Mouse (Mus musculus): Measurements from ENCODE around the gene Ankrd40. TPM values are rescaled to one million over a fixed set of nuclear protein-coding genes. Genes with fewer than 3 reads are reported as not detected.

Gene Ankrd40
- total RNA-seq (2021), result 100 to 1,000 TPM; 125 to 126 TPM
- long read RNA-seq, experiment 1, transcript Ankrd40-203 (5 exons, 3,487 nt), result major isoform, 229 of 245 reads
- long read RNA-seq, experiment 1, partial matches to known transcripts, result 5 of 245 reads
- long read RNA-seq, experiment 1, other reads (novel, unspliced or antisense), result 8 of 245 reads
- long read RNA-seq, experiment 2, transcript Ankrd40-203 (5 exons, 3,487 nt), result major isoform, 206 of 218 reads
- long read RNA-seq, experiment 2, partial matches to known transcripts, result 3 of 218 reads
- long read RNA-seq, experiment 2, other reads (novel, unspliced or antisense), result 6 of 218 reads

DNA sequence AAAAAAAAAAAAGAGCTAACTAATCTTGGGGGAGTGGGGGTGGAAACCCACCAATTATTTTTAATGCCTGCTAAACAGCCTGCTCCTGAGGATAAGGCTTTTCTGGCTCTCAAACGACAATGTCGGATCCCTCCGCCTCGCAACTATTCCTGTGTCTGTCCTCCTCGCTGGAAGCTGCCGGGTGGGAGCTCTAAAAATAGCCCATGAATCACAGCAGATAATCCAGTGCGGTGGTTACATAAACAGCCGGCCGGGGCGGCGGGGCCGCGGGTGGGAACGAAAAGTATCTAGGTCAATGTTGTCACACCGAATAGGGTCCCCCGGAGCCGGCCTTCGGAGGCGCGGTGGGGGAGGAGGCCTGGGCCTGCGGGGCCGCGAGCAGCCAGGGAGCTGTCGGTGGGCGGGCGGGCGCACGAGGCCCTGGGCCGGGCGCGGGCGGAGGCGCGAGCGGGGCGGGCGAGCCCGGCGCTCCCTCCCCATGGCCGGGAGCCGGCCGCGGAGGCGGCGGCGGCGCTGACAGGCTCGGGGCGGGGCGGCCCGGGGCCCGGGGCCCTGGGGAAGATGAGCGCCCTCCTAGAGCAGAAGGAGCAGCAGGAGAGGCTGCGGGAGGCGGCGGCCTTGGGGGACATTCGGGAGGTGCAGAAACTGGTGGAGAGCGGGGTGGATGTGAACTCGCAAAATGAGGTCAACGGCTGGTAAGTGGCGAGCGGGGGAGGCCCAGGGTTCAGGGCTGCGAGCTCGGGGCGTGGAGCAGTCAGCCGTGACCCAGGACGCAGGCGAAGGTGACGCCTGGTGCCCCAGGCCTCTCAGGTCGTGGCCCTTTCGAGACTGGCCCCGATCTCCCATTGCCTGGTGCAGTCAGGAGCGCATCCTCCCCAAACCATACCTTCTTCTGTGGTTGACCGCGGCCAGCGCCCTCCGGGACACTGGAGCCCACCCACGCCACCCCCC, at the start of gene Ankrd40:
TSS of gene Ankrd40 (plus strand) at position 309 of the 951 bp plus-strand sequence.
- no peak for TF ChIP-seq CTCF (IDR thresholded peaks at IDR 0.05)
- DNase-seq (ENCODE audit: extremely low spot score in 1 of 2, low spot score in 2 of 2), result peak; percentile 96 to 98
- peak within 1 kb of the TSS; percentile 100 for H3K27ac ChIP-seq
- intact Hi-C loops (cut with DNase I), result loop anchor here (1.0 to 10.0 kb wide), 5 partner anchors 77 to 667 kb away; partner anchors contain the start of genes Cacna1g, Ppp1r9b and Rsad1
- H3K4me3 ChIP-seq, result peak within 1 kb of the TSS; percentile 80

DNA sequence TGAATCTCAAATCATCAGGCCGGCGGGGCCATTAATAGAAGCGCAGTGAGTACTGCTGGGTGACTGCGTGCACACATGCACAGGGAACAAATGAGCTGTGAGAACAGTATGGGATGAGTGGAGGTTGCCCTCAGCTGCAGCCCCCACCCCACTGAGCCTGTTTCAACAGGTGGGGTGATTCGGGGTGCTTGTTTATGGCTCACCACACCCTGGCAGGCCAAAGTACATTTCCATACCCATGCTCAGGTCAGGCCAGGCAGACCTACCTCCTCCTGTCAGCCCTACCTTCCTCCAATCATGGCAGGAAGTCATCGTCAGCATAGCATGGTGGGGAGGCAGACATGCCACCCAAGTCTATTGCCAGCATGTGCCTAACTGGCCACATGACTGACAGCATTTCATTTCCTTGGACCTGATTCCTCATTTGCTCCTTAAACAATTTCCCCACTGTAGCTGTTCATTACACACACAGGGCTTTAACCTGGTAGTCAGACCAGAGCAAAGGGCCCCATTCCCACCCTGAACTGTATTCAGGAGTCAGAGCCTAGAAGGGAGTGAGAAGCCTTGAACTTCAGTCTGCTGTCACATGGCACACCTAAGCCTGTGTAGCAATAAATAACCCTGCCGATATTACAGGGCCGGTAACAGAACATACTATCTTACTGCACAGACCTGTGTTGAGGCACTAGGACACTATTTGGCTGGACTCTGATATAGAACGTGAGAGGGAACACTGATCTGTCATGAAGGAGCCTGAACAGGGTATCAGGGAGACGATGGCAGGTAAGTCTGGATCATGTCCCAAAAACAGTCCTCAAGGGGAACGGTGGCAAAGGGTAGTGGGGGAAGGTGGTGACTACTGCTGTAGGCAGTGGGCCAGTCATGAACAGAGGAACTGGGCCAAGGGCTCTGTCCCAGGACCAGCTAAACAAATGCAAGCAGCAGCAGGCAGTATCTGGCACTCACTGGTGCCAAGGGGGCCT, 46.3 kb upstream of the Ankrd40 start, which contains the start of gene Gm21885:
TSS of gene Gm21885 (plus strand) at position 675 of the 983 bp plus-strand sequence.
- Histone ChIP-seq H3K27ac (no peak within 1 kb of the TSS), H3K4me3 (no peak within 1 kb of the TSS)
- intact Hi-C loops (cut with DNase I), result no loop called here
- DNase-seq (ENCODE audit: extremely low spot score in 1 of 2, low spot score in 2 of 2), result no peak
- no peak for TF ChIP-seq CTCF (IDR thresholded peaks at IDR 0.05)

DNA sequence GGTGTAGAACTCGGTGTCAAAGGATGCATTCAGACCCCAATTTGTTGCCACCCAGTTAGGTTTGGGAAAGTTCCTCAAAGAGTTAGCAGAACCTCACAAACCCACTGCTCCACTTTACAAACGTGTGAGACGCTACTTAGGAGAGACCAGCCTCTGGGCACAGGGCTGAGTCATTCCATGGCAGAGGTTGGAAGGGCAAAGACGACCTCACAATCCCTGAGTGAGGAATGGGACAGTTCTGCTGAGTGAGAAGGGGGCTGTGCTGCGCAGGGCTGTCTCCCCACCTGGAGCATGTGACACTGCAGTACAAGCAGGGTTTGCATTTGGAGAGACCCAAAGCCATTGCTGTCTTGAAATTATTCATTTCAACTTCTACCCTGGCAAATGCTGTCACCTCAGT, 45.5 kb upstream of the Ankrd40 start:
- DNase-seq (ENCODE audit: extremely low spot score in 1 of 2, low spot score in 2 of 2), result no peak
- intact Hi-C loops (cut with DNase I), result no loop called here
- TF ChIP-seq CTCF (IDR thresholded peaks at IDR 0.05), result no peak
- H3K4me3 ChIP-seq, result no peak overlapping the region
- H3K27ac ChIP-seq, result no peak overlapping the region

DNA sequence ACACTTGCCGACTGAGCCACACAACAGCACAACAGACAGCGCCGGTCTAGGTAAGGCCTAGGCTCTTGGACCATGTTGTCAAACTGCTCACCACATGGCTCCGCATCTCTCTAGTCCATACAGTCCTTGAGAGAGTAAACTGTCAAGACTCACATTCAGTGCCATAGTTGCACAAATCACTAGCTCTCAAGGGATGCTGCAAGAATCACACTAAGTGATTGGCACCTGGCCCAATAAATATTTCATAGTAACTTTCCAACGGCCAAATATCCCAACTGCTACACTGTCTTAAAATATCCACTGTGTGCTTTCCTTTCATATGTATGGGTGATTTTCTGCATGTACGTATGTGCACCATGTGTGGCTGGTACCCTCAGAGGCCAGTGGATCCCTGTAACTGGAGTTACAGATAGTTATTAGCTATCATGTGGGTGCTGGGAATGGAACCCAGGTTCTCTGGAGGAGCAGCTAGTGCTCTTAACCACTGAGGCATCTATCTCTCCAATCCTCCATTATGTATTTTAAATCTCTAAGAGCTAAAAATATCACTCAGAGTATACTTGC, 44.2 kb upstream of the Ankrd40 start:
- H3K4me3 ChIP-seq, result no peak overlapping the region
- DNase-seq (ENCODE audit: extremely low spot score in 1 of 2, low spot score in 2 of 2), result no peak
- intact Hi-C loops (cut with DNase I), result no loop called here

DNA sequence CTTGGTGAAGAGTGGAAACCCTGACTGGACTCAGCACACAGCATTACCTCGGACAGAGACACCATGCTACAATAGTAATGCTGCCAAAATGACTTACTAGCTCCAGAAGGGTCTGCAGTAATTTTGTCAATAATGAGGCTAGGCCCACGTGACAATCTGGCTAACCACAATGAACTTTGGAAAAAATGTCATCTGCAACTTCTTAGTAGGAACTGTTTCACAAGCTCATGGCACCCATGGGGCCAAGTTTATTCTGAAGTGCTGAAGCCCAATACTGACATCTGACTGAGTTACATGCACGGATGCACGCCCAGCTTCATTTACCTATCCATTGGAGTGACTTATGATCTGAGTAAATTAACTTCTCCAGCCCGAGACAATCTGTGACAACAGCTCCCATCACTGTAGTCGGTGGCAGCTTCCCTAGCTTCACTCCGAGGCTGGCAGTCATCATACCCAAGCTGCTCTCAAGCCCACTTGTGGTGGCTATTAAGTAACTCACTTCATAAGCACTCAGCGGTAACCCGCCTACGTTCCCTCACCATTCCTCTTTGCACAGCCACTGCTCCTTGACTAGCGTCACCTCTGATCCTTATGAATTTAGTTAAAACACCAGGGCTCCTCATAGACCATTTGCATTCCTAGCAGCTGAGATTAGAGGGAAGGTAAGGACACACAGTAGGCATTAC, 41.8 kb upstream of the Ankrd40 start:
- Histone ChIP-seq H3K27ac (no peak overlapping the region), H3K4me3 (no peak overlapping the region)
- intact Hi-C loops (cut with DNase I), result no loop called here
- no peak for TF ChIP-seq CTCF (IDR thresholded peaks at IDR 0.05)
- no peak for DNase-seq (ENCODE audit: extremely low spot score in 1 of 2, low spot score in 2 of 2)

More for the DNA sequence above, 44.2 kb upstream of the Ankrd40 start:
- no peak for TF ChIP-seq CTCF (IDR thresholded peaks at IDR 0.05)
- H3K27ac ChIP-seq, result no peak overlapping the region

DNA sequence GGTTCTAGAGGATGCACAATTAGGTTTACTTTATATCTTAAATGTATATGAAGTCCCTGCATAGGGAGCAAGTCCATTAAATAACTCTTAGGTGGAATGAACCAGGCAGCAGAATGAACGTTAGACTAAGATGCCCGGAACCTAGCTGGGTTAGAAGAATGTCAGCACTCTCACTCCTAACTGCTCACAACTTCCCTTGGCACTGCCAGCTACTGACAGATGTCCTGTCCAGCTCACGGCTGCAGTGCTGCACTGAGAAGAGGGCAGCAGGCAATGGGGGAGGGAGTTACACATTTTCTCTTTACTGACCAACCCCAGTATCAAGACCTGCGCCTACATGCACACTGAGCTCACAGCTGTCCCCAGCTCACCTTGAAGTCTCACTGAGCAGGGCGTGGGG, 40.7 kb upstream of the Ankrd40 start:
- no peak for DNase-seq (ENCODE audit: extremely low spot score in 1 of 2, low spot score in 2 of 2)
- Histone ChIP-seq H3K27ac (no peak overlapping the region), H3K4me3 (no peak overlapping the region)
- intact Hi-C loops (cut with DNase I), result no loop called here
- no peak for TF ChIP-seq CTCF (IDR thresholded peaks at IDR 0.05)

DNA sequence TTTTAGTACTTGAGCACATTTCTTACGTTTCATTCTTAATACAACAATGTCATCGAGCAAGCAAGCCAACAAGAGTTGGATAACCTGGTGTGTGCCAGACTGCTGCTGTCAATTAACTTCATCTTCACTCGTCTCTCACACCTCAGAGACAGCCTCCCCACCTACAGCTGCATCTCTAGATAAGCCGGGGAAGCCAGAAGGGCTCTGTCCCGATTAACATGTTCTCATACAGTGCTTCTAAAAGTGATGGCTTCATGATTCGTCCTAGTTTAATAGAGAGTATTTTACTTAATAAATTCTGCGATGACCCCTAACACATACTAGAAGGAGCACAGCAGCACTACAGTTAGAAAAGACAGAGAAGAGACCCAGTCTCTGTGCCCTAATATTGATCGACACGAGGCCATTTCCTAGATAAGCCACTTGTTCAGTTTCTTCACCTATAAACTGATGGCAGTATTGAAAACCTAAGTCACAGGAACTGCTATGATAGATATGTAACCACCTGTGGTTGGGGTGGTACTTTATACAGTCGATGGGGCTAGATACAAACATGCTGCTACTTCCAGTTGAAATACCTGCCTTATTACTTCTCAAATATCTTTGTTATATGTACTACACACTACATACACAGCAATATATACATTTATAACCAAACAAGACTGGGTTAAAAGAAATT, 37.6 kb upstream of the Ankrd40 start:
- Histone ChIP-seq H3K27ac (no peak overlapping the region), H3K4me3 (no peak overlapping the region)
- TF ChIP-seq CTCF (IDR thresholded peaks at IDR 0.05), result no peak
- intact Hi-C loops (cut with DNase I), result no loop called here
- no peak for DNase-seq (ENCODE audit: extremely low spot score in 1 of 2, low spot score in 2 of 2)

DNA sequence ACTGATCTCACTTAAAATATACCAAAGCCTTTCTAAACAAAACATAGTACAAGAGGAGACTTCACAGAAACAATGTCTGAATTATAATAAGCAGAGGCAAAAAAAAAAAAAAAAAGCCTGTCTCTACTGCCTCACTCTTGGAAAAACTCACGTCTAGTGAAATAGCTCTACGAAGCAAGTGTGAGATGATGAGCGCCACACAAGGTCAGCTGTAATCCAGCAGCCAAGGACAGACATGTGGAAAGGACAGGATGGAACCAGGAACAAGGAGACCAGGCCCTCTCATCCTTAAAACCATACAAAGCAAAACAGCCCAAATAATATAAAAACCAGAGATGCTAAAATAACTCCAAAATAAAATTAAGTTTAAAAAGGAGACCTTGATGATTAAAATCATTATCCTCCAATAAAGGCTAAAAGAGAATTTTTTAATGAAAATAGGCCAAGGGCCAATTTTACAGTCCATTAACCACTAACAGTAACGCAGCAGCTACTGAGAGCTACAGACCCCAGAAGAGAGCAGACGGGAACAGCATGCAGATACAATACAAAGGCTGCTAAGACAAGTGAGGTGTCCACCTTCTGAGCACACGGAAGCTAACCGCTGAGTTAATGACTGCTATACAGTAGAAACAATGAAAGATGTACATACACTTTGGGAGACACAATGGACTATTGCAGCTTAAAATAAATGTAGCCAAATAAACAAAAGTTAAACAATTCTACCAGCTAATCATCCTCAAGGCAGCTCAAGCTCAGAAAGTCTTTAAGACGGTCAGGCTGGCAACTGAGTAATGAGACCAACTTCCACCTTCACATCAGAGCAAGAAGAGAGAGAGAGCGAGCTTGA, 32.6 kb upstream of the Ankrd40 start:
- TF ChIP-seq CTCF (IDR thresholded peaks at IDR 0.05), result no peak
- Histone ChIP-seq H3K4me3 (no peak overlapping the region), H3K27ac (no peak overlapping the region)
- DNase-seq (ENCODE audit: extremely low spot score in 1 of 2, low spot score in 2 of 2), result no peak
- intact Hi-C loops (cut with DNase I), result no loop called here

DNA sequence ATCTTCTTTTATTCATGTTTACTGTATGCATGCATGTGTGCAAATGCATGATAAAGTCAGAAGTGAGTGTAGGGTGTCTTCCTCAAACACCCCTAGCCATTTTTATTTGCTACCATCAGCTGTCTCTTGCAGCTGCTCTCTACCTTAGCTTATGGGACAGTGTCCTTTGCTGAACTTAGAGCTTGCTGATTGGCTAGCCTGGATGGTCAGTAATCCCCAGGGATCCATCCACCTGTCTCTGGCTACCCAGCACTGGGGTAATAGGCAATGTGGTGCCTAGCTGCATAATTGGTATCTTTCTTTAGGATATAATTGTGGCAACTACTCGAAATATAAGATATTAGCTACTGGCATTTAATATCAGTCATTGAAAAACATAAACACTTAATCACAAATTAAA, 15.1 kb upstream of the Ankrd40 start:
- intact Hi-C loops (cut with DNase I), result no loop called here
- Histone ChIP-seq H3K27ac (no peak overlapping the region), H3K4me3 (no peak overlapping the region)
- DNase-seq (ENCODE audit: extremely low spot score in 1 of 2, low spot score in 2 of 2), result no peak
- TF ChIP-seq CTCF (IDR thresholded peaks at IDR 0.05), result no peak
